Mouse (Mus musculus): ENCODE measurements at regions not wholly inside any gene's neighbourhood (a gene's known extent, or its start where the extent isn't known, plus 50 kb on each side); places are given as distances from the start of the nearest gene placed in this dataset.

- Histone ChIP-seq H3K27ac (ENCODE audit: low read depth, low read length) (no peak overlapping the region), H3K9me3 (ENCODE audit: control insufficient read depth) (no peaks in the 10 kb centered on the region), H3K27me3 (replicated peaks; ENCODE audit: control insufficient read depth, insufficient read depth, low read length) (no peaks in the 10 kb centered on the region), H3K4me3 (ENCODE audit: low read depth, low read length) (no peak overlapping the region), H3K4me2 (replicated peaks; ENCODE audit: low read depth) (no peak overlapping the region), H3K36me3 (ENCODE audit: control insufficient read depth, insufficient read depth) (no peaks in the 10 kb centered on the region), H3K4me1 (replicated peaks; ENCODE audit: control insufficient read depth, insufficient read depth, low read length) (no peaks in the 10 kb centered on the region), H3K9ac (ENCODE audit: low read depth, low read length) (no peak overlapping the region)
- WGBS = 86% methylated on average over 2 of the region's 2 CpGs
- no peak for ATAC-seq
- no peak for TF ChIP-seq CTCF (IDR thresholded peaks at IDR 0.05; ENCODE audit: low read depth)
Observed at GRCm38 (mm10) chr5:42575971-42576370, 508.2 kb downstream of the Gm16223 start.

DNA sequence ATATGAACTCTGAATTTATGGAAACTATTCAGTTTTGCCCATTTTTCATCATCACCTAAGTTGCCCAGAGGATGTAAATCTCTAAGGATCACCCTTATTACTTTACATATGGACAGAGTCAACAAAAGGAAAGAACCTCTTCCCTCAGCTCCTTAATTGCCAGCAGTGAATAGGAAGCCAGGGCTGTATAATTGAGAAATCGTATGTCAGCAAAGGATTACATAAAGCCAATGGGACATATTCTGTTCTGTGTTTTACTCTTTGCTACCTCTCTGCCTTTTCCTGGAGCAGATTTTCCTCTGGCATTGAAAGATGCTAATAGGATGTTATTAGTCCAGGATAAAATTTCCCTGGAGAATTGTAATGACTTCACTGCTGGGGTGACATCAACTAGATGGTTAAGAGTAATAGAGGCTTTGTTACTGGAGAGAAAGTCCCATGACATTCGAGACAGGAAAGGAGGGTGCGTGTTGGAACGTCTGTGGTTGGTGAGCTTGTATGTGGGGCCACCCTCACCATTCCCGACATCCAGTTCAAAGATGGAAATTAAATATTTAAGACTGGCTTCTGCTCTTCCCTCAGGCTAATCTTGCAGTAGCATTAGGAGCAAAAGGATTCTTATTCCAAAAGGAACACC, 510.6 kb downstream of the Gm16223 start:
- no peak for TF ChIP-seq CTCF (IDR thresholded peaks at IDR 0.05; ENCODE audit: low read depth)
- ATAC-seq = no peak
- no peaks in the 10 kb centered on the region for H3K36me3 ChIP-seq (ENCODE audit: control insufficient read depth, insufficient read depth)
- no peaks in the 10 kb centered on the region for H3K4me1 ChIP-seq (replicated peaks; ENCODE audit: control insufficient read depth, insufficient read depth, low read length)
- no peaks in the 10 kb centered on the region for H3K9me3 ChIP-seq (ENCODE audit: control insufficient read depth)
- no peak overlapping the region for H3K4me2 ChIP-seq (replicated peaks; ENCODE audit: low read depth)
- no peak overlapping the region for H3K9ac ChIP-seq (ENCODE audit: low read depth, low read length)
- 76% methylated on average over 5 of the region's 5 CpGs for WGBS
- no peak overlapping the region for H3K4me3 ChIP-seq (ENCODE audit: low read depth, low read length)
- H3K27me3 ChIP-seq (replicated peaks; ENCODE audit: control insufficient read depth, insufficient read depth, low read length) = no peaks in the 10 kb centered on the region
- no peak overlapping the region for H3K27ac ChIP-seq (ENCODE audit: low read depth, low read length)

DNA sequence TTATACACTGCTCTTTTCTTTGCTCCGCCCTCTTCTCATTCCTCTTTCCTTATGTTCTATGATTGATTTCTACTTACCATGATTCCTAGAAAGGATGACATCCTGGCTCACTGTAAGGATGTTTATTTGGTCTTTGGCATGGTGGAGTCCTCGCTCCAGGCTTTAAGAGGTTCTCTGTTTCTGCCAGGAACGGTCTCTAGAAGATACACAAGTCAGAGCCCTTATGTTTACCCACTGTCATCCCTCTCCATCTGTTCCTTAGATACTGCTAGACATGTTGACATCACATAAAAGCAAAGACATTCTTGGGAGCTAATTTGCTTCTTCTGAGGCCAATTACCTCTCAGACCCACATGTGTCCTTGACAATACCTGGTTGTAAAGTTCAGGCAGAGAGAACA, 552.9 kb downstream of the Gm16223 start:
- no peaks in the 10 kb centered on the region for H3K9me3 ChIP-seq (ENCODE audit: control insufficient read depth)
- H3K36me3 ChIP-seq (ENCODE audit: control insufficient read depth, insufficient read depth) = no peaks in the 10 kb centered on the region
- no peak overlapping the region for H3K4me2 ChIP-seq (replicated peaks; ENCODE audit: low read depth)
- ATAC-seq = no peak
- 44% methylated on average over 3 of the region's 3 CpGs for WGBS
- no peak overlapping the region for H3K9ac ChIP-seq (ENCODE audit: low read depth, low read length)
- no peak overlapping the region for H3K27ac ChIP-seq (ENCODE audit: low read depth, low read length)
- H3K4me3 ChIP-seq (ENCODE audit: low read depth, low read length) = no peak overlapping the region
- H3K4me1 ChIP-seq (replicated peaks; ENCODE audit: control insufficient read depth, insufficient read depth, low read length) = no peaks in the 10 kb centered on the region
- no peak for TF ChIP-seq CTCF (IDR thresholded peaks at IDR 0.05; ENCODE audit: low read depth)
- no peaks in the 10 kb centered on the region for H3K27me3 ChIP-seq (replicated peaks; ENCODE audit: control insufficient read depth, insufficient read depth, low read length)

GRCm38 (mm10) chr5:42636162-42636823, 568.5 kb downstream of the Gm16223 start:
- 84% methylated on average over 9 of the region's 9 CpGs for WGBS
- no peak for ATAC-seq
- no peak overlapping the region for H3K9ac ChIP-seq (ENCODE audit: low read depth, low read length)
- no peaks in the 10 kb centered on the region for H3K27me3 ChIP-seq (replicated peaks; ENCODE audit: control insufficient read depth, insufficient read depth, low read length)
- no peaks in the 10 kb centered on the region for H3K4me1 ChIP-seq (replicated peaks; ENCODE audit: control insufficient read depth, insufficient read depth, low read length)
- no peak overlapping the region for H3K27ac ChIP-seq (ENCODE audit: low read depth, low read length)
- H3K9me3 ChIP-seq (ENCODE audit: control insufficient read depth) = no peaks in the 10 kb centered on the region
- no peak overlapping the region for H3K4me3 ChIP-seq (ENCODE audit: low read depth, low read length)
- TF ChIP-seq CTCF (IDR thresholded peaks at IDR 0.05; ENCODE audit: low read depth) = no peak
- no peak overlapping the region for H3K4me2 ChIP-seq (replicated peaks; ENCODE audit: low read depth)
- H3K36me3 ChIP-seq (ENCODE audit: control insufficient read depth, insufficient read depth) = no peaks in the 10 kb centered on the region

DNA sequence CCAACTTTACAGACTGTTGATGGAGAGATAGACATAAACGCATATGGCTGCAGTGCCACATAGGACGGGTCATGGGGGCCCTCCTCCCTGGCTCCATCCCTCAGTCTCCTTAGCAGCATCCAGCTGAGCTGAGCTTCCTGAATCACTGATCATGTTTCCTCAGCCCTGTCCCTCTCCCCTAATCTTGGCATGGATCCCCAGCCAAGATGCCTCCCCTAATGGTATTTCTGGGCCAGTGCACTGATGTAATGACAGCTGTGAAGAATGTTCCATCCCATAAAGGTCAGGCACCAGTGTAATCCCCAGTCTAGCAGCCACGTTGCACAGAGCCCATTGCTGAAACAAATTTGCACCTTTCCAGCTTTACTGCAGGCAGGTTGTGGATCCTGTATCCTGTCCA, 576.5 kb upstream of the Cpeb2 start:
- whole genome bisulfite sequencing = 60% methylated on average over 3 of the region's 3 CpGs
- Histone ChIP-seq H3K27me3 (replicated peaks; ENCODE audit: control insufficient read depth, insufficient read depth, low read length) (no peaks in the 10 kb centered on the region), H3K4me2 (replicated peaks; ENCODE audit: low read depth) (no peak overlapping the region), H3K36me3 (ENCODE audit: control insufficient read depth, insufficient read depth) (no peaks in the 10 kb centered on the region), H3K4me1 (replicated peaks; ENCODE audit: control insufficient read depth, insufficient read depth, low read length) (no peaks in the 10 kb centered on the region), H3K9me3 (ENCODE audit: control insufficient read depth) (no peaks in the 10 kb centered on the region), H3K9ac (ENCODE audit: low read depth, low read length) (no peak overlapping the region), H3K4me3 (ENCODE audit: low read depth, low read length) (no peak overlapping the region), H3K27ac (ENCODE audit: low read depth, low read length) (no peak overlapping the region)
- ATAC-seq = no peak
- no peak for TF ChIP-seq CTCF (IDR thresholded peaks at IDR 0.05; ENCODE audit: low read depth)

DNA sequence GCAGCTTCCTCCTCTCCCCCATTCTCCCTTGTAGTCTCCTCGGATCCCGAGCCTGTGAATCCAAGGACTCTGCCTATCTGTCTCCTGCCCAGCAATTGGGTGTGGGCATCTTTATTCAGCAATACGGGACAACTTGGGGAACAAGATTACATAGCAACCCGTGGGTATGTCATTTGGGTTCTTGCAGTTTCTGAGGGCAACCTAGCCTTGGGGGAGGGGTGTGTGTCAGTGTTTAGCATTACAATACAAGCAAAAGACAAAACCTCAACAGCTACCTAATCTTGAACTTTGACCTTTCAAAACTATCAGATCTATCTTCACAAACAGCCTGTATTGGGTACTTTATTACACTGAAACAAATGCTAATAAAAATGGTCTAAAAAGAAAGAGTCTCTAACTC, 573.0 kb upstream of the Cpeb2 start:
- 85% methylated on average over 4 of the region's 4 CpGs for WGBS
- ATAC-seq = no peak

More for the DNA sequence above, 573.0 kb upstream of the Cpeb2 start:
- no peaks in the 10 kb centered on the region for H3K4me1 ChIP-seq (replicated peaks; ENCODE audit: control insufficient read depth, insufficient read depth, low read length)
- H3K27me3 ChIP-seq (replicated peaks; ENCODE audit: control insufficient read depth, insufficient read depth, low read length) = no peaks in the 10 kb centered on the region
- H3K4me3 ChIP-seq (ENCODE audit: low read depth, low read length) = no peak overlapping the region
- no peak for TF ChIP-seq CTCF (IDR thresholded peaks at IDR 0.05; ENCODE audit: low read depth)
- H3K4me2 ChIP-seq (replicated peaks; ENCODE audit: low read depth) = no peak overlapping the region
- H3K36me3 ChIP-seq (ENCODE audit: control insufficient read depth, insufficient read depth) = no peaks in the 10 kb centered on the region
- H3K9me3 ChIP-seq (ENCODE audit: control insufficient read depth) = no peaks in the 10 kb centered on the region
- no peak overlapping the region for H3K27ac ChIP-seq (ENCODE audit: low read depth, low read length)
- H3K9ac ChIP-seq (ENCODE audit: low read depth, low read length) = no peak overlapping the region

All from intestine, postnatal 0 days (tissue).